Mouse (Mus musculus): Measurements from ENCODE around the gene 3110001I22Rik.

3110001I22Rik gene

DNA sequence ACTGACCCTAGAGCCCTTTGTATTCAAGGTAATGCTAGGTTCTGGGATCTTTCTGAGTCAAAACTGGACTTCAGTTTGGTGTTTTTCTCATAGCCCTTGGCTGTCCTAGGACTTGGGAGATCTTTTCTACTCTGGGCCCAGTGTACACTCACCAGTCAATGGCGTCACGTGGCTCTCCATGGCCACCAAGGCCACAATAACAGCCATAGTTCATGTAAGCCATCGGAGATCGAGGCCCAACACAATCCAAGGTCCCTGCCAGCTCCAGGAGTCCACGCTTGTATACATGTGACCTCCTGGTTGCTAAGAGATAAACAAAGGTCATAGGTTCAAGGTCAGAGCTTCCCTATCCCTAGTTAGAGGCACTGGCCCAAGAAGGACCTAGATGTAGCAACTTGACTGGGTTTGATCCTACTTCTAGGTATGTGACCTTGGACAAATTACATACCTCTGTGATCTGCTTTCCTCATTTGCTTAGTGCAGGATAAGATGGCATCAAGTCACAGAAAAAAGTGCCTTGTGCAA, 56.1 kb downstream of the 3110001I22Rik start:
- DNase-seq: no peak
